Mouse (Mus musculus) cerebellum, adult 9-11 months (tissue): Measurements from ENCODE around the gene Cnksr1.
A peak's percentile ranks its signal among the peaks of the same experiment; 100 is the strongest.
"Not testable (repeated sequence)": the region's sequence is repeated elsewhere in the genome, so short reads cannot be mapped to it uniquely, and the experiment has no call there.

Source experiments
- DNase-seq: peaks from one replicate; pipeline ENCODE4 v3.0.0; 2022

Cnksr1 gene

GRCm38 (mm10) chr4:134238279-134238651 lies at the start of gene Cnksr1:
TSS of gene Cnksr1 (minus strand) at chr4:134238399.
- peak; percentile 74 for DNase-seq

DNA sequence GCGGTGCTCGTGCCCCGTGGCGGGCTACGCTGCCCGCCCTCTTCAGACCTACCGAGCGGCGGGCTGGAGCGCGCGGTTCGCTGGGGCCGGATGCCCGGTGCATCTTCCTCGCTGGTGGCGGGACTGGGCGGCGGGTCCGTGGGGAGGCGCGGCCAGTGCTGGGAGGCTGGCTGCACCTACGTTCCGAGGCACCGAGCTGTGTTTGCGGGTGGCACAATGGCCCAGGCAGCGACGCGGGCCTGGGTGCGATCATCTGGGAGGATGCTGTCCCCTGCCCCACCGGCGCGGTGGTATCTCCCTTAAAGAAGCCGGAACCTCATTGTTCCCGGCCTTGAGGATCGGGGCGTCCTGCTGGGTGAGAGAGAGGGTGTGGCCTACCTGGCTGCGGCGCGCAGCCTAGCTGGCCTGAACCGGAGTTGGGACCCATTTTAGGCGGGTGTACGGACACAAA lies 49.4 kb upstream of the Cnksr1 start, which contains the start of gene Pdik1l:
Gene Pdik1l (minus strand): TSS at position 321 of the 451 bp plus-strand sequence.
- peak; percentile 82 for DNase-seq

- peak; percentile 95 for DNase-seq
These were observed 49.0 kb upstream of the Cnksr1 start for GRCm38 (mm10) chr4:134287168-134287564.

GRCm38 (mm10) chr4:134286226-134287167 lies 48.3 kb upstream of the Cnksr1 start:
- no peak for DNase-seq

GRCm38 (mm10) chr4:134284942-134285341 lies 46.7 kb upstream of the Cnksr1 start:
- peak; percentile 21 for DNase-seq

DNA sequence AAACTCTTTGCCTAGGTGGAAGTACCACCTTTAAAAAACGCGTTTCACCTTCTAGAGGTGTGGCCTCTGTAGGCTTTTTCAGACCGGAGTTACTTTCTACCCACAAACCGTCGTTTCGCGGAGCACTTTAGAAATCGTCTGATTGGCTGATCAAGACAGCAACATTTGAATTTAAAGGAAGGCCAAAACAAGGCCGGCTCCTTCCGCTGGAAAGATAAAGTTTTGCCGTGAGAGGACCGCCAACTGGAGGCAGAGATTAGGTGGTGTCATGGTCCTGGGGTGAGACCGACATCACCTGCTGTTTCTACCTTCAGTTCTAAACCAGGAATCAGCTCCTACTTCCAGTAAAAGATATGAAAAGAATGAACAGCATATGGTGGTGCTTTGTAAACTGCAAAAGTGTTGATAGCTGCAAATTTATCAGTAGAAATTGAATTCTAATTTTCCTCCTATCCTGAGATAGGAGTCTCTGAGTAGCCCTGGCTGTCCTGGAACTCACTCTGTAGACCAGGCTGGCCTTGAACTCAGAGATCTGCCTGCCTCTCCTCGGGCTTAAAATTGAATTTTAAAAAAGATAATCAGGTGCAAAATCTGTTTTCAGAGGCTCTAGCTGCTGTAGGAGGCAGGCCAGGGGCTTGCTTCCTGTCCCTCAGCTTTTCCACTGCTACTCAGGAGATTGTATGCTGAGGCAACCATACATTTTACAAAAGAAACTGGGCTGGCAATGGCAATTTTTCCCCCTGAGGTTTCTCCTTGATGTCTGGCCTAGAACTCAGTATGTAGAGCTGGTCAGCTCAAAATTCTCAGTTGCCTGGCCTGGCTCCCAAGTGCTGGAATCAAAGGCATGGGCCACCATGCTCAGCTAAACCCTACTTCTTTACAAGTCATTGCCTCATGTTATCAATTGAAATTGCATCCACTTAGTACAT lies 35.5 kb upstream of the Cnksr1 start:
- no peak for DNase-seq

GRCm38 (mm10) chr4:134272731-134273416 lies 34.7 kb upstream of the Cnksr1 start:
- DNase-seq = no peak

GRCm38 (mm10) chr4:134271979-134272378 lies 33.8 kb upstream of the Cnksr1 start:
- DNase-seq = no peak

DNA sequence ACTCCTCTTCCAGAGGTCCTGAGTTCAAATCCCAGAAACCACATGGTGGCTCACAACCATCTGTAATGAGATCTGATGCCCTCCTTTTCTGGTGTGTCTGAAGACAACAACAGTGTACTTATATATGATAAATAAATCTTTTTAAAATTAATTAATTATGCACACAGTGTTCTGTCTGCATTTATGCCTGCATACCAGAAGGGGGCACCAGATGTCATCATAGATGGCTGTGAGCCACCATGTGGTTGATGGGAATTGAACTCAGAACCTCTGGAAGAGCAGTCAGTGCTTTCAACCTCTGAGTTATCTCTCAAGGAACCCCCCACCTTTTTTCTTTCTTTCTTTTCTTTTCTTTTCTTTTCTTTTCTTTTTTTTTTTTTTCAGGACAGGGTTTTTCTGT lies 31.4 kb upstream of the Cnksr1 start:
- DNase-seq = not testable (repeated sequence)

GRCm38 (mm10) chr4:134268102-134268655 lies 30.0 kb upstream of the Cnksr1 start:
- DNase-seq = no peak

DNA sequence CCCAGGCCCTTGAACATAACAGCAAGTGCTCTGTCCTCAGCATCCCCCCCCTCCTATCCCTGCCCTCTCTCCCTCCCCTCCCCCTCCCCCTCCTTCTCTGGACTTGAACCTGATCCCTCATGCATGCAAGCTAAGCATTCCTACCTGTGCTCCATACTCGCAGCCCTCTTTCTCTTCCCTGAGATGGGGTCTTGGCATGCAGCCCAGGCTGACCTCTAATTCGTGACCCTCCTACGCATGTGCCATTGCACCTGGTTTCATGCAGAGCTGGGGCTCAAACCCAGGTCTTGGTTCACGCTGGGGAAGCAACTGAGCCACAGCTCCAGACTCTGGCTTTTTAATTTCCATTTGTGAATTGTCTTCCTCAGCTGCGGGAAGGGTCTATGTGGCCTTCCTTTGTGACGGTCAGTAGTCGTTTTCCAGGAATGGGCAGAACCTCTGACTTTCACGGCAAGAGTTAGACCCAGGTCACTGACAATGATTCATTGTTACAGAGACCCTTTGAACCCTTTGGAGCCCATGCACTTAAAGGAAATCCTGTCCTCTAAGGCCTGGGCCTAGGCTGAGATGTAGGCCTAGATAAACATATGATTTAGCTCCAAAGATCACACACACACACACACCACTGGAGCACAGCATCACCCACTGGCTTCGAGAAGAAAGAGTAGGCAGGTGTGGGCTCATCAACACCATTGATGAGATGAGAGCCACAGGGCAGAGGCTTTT lies 27.8 kb upstream of the Cnksr1 start:
- no peak for DNase-seq

DNA sequence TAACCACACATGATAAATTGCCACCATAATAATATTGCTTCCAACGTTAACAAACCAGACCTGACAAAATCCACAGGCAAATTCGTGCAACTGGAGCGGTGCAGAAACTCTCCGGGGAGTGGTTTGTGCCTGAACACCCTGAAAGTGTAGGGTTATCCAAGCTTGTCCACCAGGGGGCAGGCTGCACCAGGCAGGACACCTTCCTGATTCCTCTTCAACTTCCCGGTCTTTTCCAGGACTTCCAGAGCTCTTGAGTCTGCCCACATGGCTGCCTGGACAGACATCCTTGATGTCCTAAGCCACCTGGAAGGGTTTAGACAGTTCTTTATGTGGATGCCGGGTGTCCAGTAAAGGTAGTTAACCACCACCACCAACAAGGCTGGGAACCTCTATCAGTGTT lies 25.0 kb upstream of the Cnksr1 start:
- DNase-seq = no peak

- DNase-seq = no peak
These were observed 20.2 kb upstream of the Cnksr1 start for GRCm38 (mm10) chr4:134258354-134258753.

- no peak for DNase-seq
These were observed 19.2 kb upstream of the Cnksr1 start for GRCm38 (mm10) chr4:134257198-134258009.

DNA sequence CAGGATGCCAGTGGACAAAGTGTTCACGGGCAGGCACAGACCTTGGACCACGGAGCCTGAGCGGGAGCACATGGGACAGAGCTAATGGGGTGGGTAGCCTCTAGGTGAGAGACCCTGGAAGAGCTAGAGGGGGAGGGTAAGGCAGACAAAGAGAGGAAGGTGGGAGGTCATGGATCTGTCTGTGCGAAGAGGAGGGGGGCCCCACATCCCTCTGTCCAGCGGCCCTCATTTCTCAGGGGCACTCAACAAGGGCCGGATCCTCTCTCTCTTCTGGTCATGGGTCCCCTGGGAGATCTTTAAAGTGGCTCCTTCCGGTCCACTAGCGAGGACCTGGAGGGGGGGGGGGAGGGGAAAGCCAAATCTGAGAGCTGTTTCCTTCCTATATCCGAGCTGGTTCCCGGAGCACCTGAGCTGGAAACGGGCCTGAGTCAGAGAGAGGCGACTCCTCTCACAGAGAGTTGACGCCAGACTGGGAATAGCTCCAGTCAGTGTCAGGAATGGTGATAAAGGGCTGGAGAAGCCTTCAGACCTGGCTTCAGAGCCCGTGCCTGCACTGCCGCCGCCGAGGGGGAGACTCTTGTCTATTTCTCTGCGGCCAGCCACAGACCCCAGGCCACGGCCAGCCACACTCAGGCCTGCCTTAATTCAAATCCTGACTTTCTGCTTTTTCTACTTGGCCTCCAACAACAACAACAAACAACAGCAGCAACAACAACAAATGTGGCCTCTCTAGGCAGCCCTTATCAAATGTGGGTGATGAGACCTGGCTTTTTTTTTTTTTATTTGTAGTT lies 18.4 kb upstream of the Cnksr1 start:
- DNase-seq = no peak

GRCm38 (mm10) chr4:134255854-134256253 lies 17.7 kb upstream of the Cnksr1 start:
- DNase-seq = no peak

- DNase-seq = no peak
These were observed 16.6 kb upstream of the Cnksr1 start for GRCm38 (mm10) chr4:134254835-134255234.

DNA sequence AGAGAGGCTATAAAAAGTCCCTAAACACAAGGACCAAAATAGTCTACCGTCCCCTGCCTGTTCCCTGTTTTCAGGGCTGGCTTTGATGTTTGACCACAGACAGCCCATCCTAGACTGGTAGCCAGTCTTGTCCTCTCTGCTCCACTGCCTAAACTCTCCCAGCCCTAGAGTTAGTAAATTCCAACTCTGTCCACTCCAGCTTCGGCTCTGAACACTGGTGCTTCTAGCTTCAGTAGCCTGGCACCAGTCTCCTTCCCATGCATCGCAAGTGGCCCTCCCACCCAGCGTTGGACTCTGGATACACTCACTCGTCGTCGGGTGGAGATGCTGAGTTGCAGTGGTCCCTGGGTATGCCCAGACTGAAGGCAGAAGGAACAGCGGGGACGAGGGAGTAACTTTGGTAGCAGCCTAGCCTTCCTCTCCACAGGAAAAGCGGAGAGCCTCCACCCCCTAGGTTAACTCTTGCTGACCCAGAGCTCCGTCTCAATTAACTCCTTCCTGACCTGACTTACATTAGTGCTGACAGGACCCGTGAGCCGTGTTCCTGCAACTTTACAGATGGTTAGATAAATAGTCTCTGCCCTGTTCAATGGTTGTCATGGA lies 15.6 kb upstream of the Cnksr1 start, which contains the start of gene Grrp1:
Gene Grrp1 (minus strand): TSS at position 385 of the 603 bp plus-strand sequence.
- no peak for DNase-seq
